Mouse (Mus musculus) hindbrain, embryonic 15.5 days (tissue): ENCODE measurements around the gene Dglucy. TPM values are rescaled to one million over a fixed set of nuclear protein-coding genes. Genes with fewer than 3 reads are reported as not detected.

Experiments used
- ATAC-seq: fragments of 200-750 bp; cut with Nextera tagmentation; 2 replicates; pipeline ENCODE4 v1.8.0; 2017; ENCODE audit warnings: low read depth, moderate number of reproducible peaks, moderate TSS enrichment; ENCODE audit not compliant: low FRiP score
- H3K27ac ChIP-seq: fragments of 300-500 bp; sonication (generic); replicated peaks from 2 replicates; pipeline ENCODE4 v1.5.1; 2015; ENCODE audit warnings: mild to moderate bottlenecking, inconsistent platforms
- H3K27me3 ChIP-seq: fragments of 300-500 bp; sonication (generic); 2 replicates; pipeline ENCODE4 v1.6.1; 2015; ENCODE audit warnings: control low read depth, inconsistent platforms
- H3K36me3 ChIP-seq: fragments of 300-500 bp; sonication (generic); 2 replicates; pipeline ENCODE4 v1.6.1; 2015; ENCODE audit warnings: control low read depth, inconsistent platforms
- H3K4me1 ChIP-seq: fragments of 300-500 bp; sonication (generic); replicated peaks from 2 replicates; pipeline ENCODE4 v1.6.1; 2015; ENCODE audit warnings: control low read depth, inconsistent platforms
- H3K4me2 ChIP-seq: fragments of 300-500 bp; sonication (generic); 2 replicates; pipeline ENCODE4 v1.6.1; 2015; ENCODE audit warnings: moderate library complexity, mild to moderate bottlenecking, inconsistent platforms
- H3K4me3 ChIP-seq: fragments of 300-500 bp; sonication (generic); 2 replicates; pipeline ENCODE4 v1.5.1; 2015; ENCODE audit warnings: mild to moderate bottlenecking, inconsistent platforms
- H3K9ac ChIP-seq: fragments of 300-500 bp; sonication (generic); 2 replicates; pipeline ENCODE4 v1.6.1; 2015; ENCODE audit warnings: inconsistent platforms
- H3K9me3 ChIP-seq: fragments of 300-500 bp; sonication (generic); 2 replicates; pipeline ENCODE4 v1.6.1; 2016; ENCODE audit warnings: control low read depth, inconsistent platforms
- WGBS: fragments of 180-500 bp; shearing (Covaris S2); methylation state at CpG from one replicate; pipeline ENCODE4 v1.1.7; 2015; 5-methylcytosine and 5-hydroxymethylcytosine counted together
- polyA plus RNA-seq: library from polyadenylated mRNA; unstranded; fragments of >200 nt; fragmentation: Nextera tagmentation; extraction: Ambion mirVana; gene quantifications from 2 replicates; pipeline ENCODE4 v1.2.1, GENCODE M21; 2015

Gene Dglucy
- polyA plus RNA-seq, 1 experiment from 2014 or later, result 3.5 TPM

GRCm38 (mm10) chr12:100924646-100925339 is 145.9 kb downstream of the Dglucy start:
- Histone ChIP-seq H3K9me3 (no peaks in the 10 kb centered on the region), H3K36me3 (peaks cover 21% of the 10 kb centered on the region), H3K4me1 (no peaks in the 10 kb centered on the region), H3K4me2 (no peak overlapping the region), H3K27me3 (no peaks in the 10 kb centered on the region), H3K9ac (no peak overlapping the region), H3K27ac (no peak overlapping the region), H3K4me3 (no peak overlapping the region)
- ATAC-seq, result no peak
- 84% methylated on average over 15 of the region's 15 CpGs for WGBS

GRCm38 (mm10) chr12:100925644-100926619 is 147.1 kb downstream of the Dglucy start:
- WGBS, result 50% methylated on average over 14 of the region's 14 CpGs
- peaks cover 31% of the 10 kb centered on the region for H3K36me3 ChIP-seq
- H3K4me3 ChIP-seq, result no peak overlapping the region
- no peaks in the 10 kb centered on the region for H3K9me3 ChIP-seq
- no peaks in the 10 kb centered on the region for H3K27me3 ChIP-seq
- H3K4me2 ChIP-seq, result no peak overlapping the region
- H3K9ac ChIP-seq, result no peak overlapping the region
- peak; percentile 71 for ATAC-seq
- no peak overlapping the region for H3K27ac ChIP-seq
- H3K4me1 ChIP-seq, result no peaks in the 10 kb centered on the region

- H3K36me3 ChIP-seq, result peaks cover 36% of the 10 kb centered on the region
Measured at GRCm38 (mm10) chr12:100928286-100928685, 149.4 kb downstream of the Dglucy start.

GRCm38 (mm10) chr12:100931653-100932052 is 152.8 kb downstream of the Dglucy start:
- WGBS, result 96% methylated on average over 14 of the region's 14 CpGs
- Histone ChIP-seq H3K27ac (no peak overlapping the region), H3K36me3 (peaks cover 36% of the 10 kb centered on the region)

More at GRCm38 (mm10) chr12:100928286-100928685, 149.4 kb downstream of the Dglucy start:
- H3K27ac ChIP-seq, result no peak overlapping the region
- H3K9me3 ChIP-seq, result no peaks in the 10 kb centered on the region
- no peak for ATAC-seq
- H3K27me3 ChIP-seq, result no peaks in the 10 kb centered on the region
- WGBS, result 96% methylated on average over 9 of the region's 9 CpGs
- no peak overlapping the region for H3K9ac ChIP-seq
- H3K4me1 ChIP-seq, result no peaks in the 10 kb centered on the region
- no peak overlapping the region for H3K4me3 ChIP-seq
- no peak overlapping the region for H3K4me2 ChIP-seq

GRCm38 (mm10) chr12:100934796-100935195 is 155.9 kb downstream of the Dglucy start:
- WGBS, result 94% methylated on average over 5 of the region's 5 CpGs
- no peak for ATAC-seq
- H3K9ac ChIP-seq, result no peak overlapping the region
- H3K36me3 ChIP-seq, result peaks cover 24% of the 10 kb centered on the region
- no peaks in the 10 kb centered on the region for H3K9me3 ChIP-seq
- 0 out of 2 replicates have a peak, but pooled peaks cover 11% of the 10 kb centered on the region for H3K4me1 ChIP-seq
- no peak overlapping the region for H3K27ac ChIP-seq
- no peaks in the 10 kb centered on the region for H3K27me3 ChIP-seq
- no peak overlapping the region for H3K4me2 ChIP-seq
- H3K4me3 ChIP-seq, result no peak overlapping the region

More at GRCm38 (mm10) chr12:100931653-100932052, 152.8 kb downstream of the Dglucy start:
- ATAC-seq, result no peak
- Histone ChIP-seq H3K9ac (no peak overlapping the region), H3K27me3 (no peaks in the 10 kb centered on the region), H3K4me1 (no peaks in the 10 kb centered on the region), H3K4me3 (no peak overlapping the region), H3K4me2 (no peak overlapping the region), H3K9me3 (no peaks in the 10 kb centered on the region)

- 8% methylated on average over 2 of the region's 2 CpGs for WGBS
- H3K4me1 ChIP-seq, result 0 out of 2 replicates have a peak, but pooled peaks cover 11% of the 10 kb centered on the region
- ATAC-seq, result peak; percentile 52; the same call in 1 of the 2 replicates
- no peak overlapping the region for H3K9ac ChIP-seq
- no peaks in the 10 kb centered on the region for H3K9me3 ChIP-seq
- H3K27me3 ChIP-seq, result no peaks in the 10 kb centered on the region
- peaks cover 21% of the 10 kb centered on the region for H3K36me3 ChIP-seq
- no peak overlapping the region for H3K27ac ChIP-seq
- no peak overlapping the region for H3K4me2 ChIP-seq
- no peak overlapping the region for H3K4me3 ChIP-seq
Measured at GRCm38 (mm10) chr12:100936116-100936515, 157.3 kb downstream of the Dglucy start.

DNA sequence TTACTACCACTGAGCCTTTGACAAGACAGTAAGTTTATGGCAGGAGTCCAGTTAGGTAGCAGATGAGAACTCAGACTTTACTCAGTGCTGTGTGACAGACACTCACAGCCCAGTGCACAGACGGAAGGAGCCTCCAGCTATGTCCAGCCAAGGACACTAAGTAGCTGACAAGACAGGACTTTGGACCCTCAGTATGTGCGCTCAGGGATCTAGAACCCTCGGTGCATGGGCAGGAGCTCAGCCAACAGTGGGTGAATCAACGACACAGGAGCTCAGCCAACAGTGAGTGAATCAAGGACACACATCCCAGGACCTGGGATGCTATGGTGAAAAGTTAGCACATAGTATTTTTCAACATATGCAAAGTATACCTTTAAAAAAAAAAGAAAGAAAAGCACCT is 157.9 kb downstream of the Dglucy start:
- WGBS, result 90% methylated on average over 4 of the region's 4 CpGs
- no peaks in the 10 kb centered on the region for H3K27me3 ChIP-seq
- 0 out of 2 replicates have a peak, but pooled peaks cover 11% of the 10 kb centered on the region for H3K4me1 ChIP-seq
- ATAC-seq, result no peak
- H3K9ac ChIP-seq, result no peak overlapping the region
- H3K4me3 ChIP-seq, result no peak overlapping the region
- H3K9me3 ChIP-seq, result no peaks in the 10 kb centered on the region
- H3K4me2 ChIP-seq, result no peak overlapping the region
- H3K36me3 ChIP-seq, result peaks cover 15% of the 10 kb centered on the region
- no peak overlapping the region for H3K27ac ChIP-seq

DNA sequence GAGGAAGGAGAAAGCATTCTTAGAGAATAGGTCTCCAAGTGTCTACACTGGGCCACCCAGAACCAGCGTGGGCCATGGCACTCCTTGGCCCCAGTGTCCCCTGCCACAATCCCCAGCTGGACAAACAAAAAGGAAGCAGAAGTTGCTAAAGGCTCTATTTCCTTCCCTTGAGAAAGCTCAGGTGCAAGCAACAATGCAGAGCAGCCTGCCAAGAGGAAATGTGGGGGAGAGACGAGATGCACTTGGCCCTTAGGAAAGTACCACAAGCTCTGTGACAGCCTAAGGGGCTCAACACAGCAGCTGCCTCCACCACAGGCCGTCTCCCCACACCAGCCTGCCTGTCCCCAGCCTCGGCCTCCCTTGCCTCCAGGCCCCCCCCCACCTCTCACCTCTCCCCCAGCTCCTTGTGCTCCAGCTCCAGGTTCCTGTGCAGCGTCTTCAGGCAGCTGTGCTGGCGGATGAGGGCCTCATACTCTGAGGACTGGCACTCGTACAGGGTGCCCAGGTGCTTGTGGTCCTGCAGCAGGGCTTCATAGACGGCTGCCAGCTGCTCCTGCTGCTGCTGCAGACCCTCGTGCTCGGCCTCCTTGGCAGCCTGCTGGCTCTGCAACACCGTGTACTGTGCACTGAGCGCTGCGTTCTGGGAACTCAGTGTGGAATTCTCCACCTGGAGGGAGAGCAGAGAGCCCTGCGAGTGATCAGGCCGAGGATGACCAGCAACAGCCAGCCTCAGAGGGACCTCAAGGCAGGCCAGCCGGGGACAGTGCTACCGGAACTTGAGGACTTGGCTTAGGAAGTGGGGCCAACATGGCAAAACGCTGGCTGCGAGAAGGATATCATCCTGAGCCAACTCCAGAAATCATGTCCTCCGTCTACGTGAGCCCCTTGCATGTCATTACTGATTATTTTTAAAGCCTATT is 158.8 kb downstream of the Dglucy start:
- Histone ChIP-seq H3K4me3 (no peak overlapping the region), H3K4me1 (0 out of 2 replicates have a peak, but pooled peaks cover 11% of the 10 kb centered on the region), H3K36me3 (peaks cover 18% of the 10 kb centered on the region), H3K27me3 (no peaks in the 10 kb centered on the region), H3K9ac (no peak overlapping the region), H3K4me2 (no peak overlapping the region), H3K27ac (peak overlapping the region; percentile 31; the same call in 1 of the 2 replicates), H3K9me3 (no peaks in the 10 kb centered on the region)
- 67% methylated on average over 21 of the region's 21 CpGs for WGBS
- no peak for ATAC-seq

GRCm38 (mm10) chr12:100941361-100941760 is 162.5 kb downstream of the Dglucy start:
- H3K27me3 ChIP-seq, result no peaks in the 10 kb centered on the region
- no peak overlapping the region for H3K4me3 ChIP-seq
- no peak overlapping the region for H3K4me2 ChIP-seq
- no peak overlapping the region for H3K9ac ChIP-seq
- no peaks in the 10 kb centered on the region for H3K9me3 ChIP-seq
- 90% methylated on average over 3 of the region's 3 CpGs for WGBS
- ATAC-seq, result no peak
- H3K27ac ChIP-seq, result no peak overlapping the region
- H3K4me1 ChIP-seq, result 0 out of 2 replicates have a peak, but pooled peaks cover 11% of the 10 kb centered on the region
- H3K36me3 ChIP-seq, result peaks cover 25% of the 10 kb centered on the region

DNA sequence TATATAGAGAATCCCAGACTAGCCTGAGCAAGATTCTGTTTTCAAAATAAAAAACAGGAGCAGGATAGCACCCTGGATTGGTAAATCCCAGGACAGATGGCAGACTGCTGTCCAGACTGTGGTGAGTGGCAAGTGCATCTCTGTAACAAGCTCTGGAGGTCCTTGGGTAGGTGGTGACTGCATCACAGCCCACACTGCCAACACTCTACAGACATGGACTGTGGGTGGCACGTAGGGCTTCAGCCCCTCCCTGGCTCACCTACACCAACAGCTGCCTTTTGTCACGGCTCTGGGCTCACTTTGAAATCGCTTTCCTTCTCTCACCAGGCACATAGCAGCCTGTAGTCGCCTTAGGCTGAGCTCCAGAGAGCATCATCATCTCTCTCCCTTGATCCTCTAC is 164.3 kb downstream of the Dglucy start:
- no peak overlapping the region for H3K27ac ChIP-seq
- H3K36me3 ChIP-seq, result peaks cover 33% of the 10 kb centered on the region
- 78% methylated on average over 4 of the region's 4 CpGs for WGBS
- ATAC-seq, result no peak
- no peaks in the 10 kb centered on the region for H3K4me1 ChIP-seq
- H3K4me3 ChIP-seq, result no peak overlapping the region
- no peaks in the 10 kb centered on the region for H3K9me3 ChIP-seq
- no peak overlapping the region for H3K9ac ChIP-seq
- H3K27me3 ChIP-seq, result no peaks in the 10 kb centered on the region
- H3K4me2 ChIP-seq, result no peak overlapping the region

GRCm38 (mm10) chr12:100944921-100945336 is 166.1 kb downstream of the Dglucy start:
- no peak overlapping the region for H3K4me2 ChIP-seq
- no peak overlapping the region for H3K4me3 ChIP-seq
- H3K36me3 ChIP-seq, result peaks cover 27% of the 10 kb centered on the region
- WGBS, result 91% methylated on average over 21 of the region's 21 CpGs
- H3K27me3 ChIP-seq, result no peaks in the 10 kb centered on the region
- no peak overlapping the region for H3K27ac ChIP-seq
- no peaks in the 10 kb centered on the region for H3K9me3 ChIP-seq
- H3K4me1 ChIP-seq, result no peaks in the 10 kb centered on the region
- ATAC-seq, result no peak
- H3K9ac ChIP-seq, result no peak overlapping the region
